Mouse (Mus musculus) kidney, embryonic 16.5 days (tissue): ENCODE results near the gene Zbed6. TPM values are rescaled to one million over a fixed set of nuclear protein-coding genes. Genes with fewer than 3 reads are reported as not detected.

Experiments used
- ATAC-seq: fragments of 200-750 bp; cut with Nextera tagmentation; 2 replicates; pipeline ENCODE4 v1.8.0; 2017; ENCODE audit warnings: moderate TSS enrichment; ENCODE audit not compliant: low FRiP score, low TSS enrichment
- H3K27ac ChIP-seq: fragments of 300-500 bp; sonication (generic); 2 replicates; pipeline ENCODE4 v1.5.1; 2014; ENCODE audit warnings: low read length
- H3K27me3 ChIP-seq: fragments of 300-500 bp; sonication (generic); 2 replicates; pipeline ENCODE4 v1.6.1; 2014; ENCODE audit warnings: low read length, control low read depth, mixed read lengths; ENCODE audit not compliant: insufficient read depth
- H3K36me3 ChIP-seq: fragments of 300-500 bp; sonication (generic); 2 replicates; pipeline ENCODE4 v1.6.1; 2014; ENCODE audit warnings: low read length, control low read depth, mixed read lengths; ENCODE audit not compliant: insufficient read depth
- H3K4me1 ChIP-seq: fragments of 300-500 bp; sonication (generic); 2 replicates; pipeline ENCODE4 v1.6.1; 2014; ENCODE audit warnings: low read length, control low read depth, mixed read lengths; ENCODE audit not compliant: insufficient read depth
- H3K4me2 ChIP-seq: fragments of 300-500 bp; sonication (generic); replicated peaks from 2 replicates; pipeline ENCODE4 v1.6.1; 2014; ENCODE audit warnings: low read depth, low read length
- H3K4me3 ChIP-seq: fragments of 300-500 bp; sonication (generic); 2 replicates; pipeline ENCODE4 v1.5.1; 2014; ENCODE audit warnings: mild to moderate bottlenecking, low read length
- H3K9ac ChIP-seq: fragments of 300-500 bp; sonication (generic); replicated peaks from 2 replicates; pipeline ENCODE4 v1.6.1; 2014; ENCODE audit warnings: low read length
- H3K9me3 ChIP-seq: fragments of 300-500 bp; sonication (generic); 2 replicates; pipeline ENCODE4 v1.6.1; 2016; ENCODE audit warnings: low read length, control low read depth
- WGBS: fragments of 180-500 bp; shearing (Covaris S2); extraction: QIAGEN DNeasy Blood & Tissue Kit; methylation state at CpG from one replicate; pipeline ENCODE4 v1.1.7; 2014; 5-methylcytosine and 5-hydroxymethylcytosine counted together
- polyA plus RNA-seq: library from polyadenylated mRNA; unstranded; fragments of >200 nt; fragmentation: Nextera tagmentation; extraction: Ambion mirVana; gene quantifications from 2 replicates; pipeline ENCODE4 v1.2.1, GENCODE M21; 2015

Zbed6 gene
- polyA plus RNA-seq, 1 experiment from 2014 or later: not detected

DNA sequence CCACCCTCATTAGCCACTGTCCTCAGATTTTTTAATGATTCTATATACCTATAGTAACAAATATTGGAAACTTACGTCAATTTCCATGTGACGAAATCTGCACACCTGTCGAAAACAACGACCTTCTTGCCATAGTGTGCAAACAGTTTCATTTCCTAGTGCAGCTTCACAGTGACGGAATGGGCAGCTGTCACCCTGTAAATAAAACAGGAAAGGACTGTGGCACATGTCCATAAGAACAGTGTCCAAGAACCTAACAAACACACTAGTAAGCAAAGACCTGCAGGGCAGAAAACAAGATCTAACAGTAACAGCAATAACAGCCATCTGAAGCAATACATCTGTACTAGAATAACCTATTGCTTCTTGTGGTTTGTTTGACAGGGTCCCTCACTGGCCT is 15.0 kb downstream of the Zbed6 start:
- WGBS: 94% methylated on average over 5 of the region's 5 CpGs
- H3K4me3 ChIP-seq: no peak overlapping the region
- no peaks in the 10 kb centered on the region for H3K9me3 ChIP-seq
- no peaks in the 10 kb centered on the region for H3K27me3 ChIP-seq
- no peaks in the 10 kb centered on the region for H3K4me1 ChIP-seq
- H3K4me2 ChIP-seq: no peak overlapping the region
- H3K27ac ChIP-seq: no peak overlapping the region
- H3K9ac ChIP-seq: no peak overlapping the region
- no peak for ATAC-seq
- peaks cover 51% of the 10 kb centered on the region for H3K36me3 ChIP-seq

DNA sequence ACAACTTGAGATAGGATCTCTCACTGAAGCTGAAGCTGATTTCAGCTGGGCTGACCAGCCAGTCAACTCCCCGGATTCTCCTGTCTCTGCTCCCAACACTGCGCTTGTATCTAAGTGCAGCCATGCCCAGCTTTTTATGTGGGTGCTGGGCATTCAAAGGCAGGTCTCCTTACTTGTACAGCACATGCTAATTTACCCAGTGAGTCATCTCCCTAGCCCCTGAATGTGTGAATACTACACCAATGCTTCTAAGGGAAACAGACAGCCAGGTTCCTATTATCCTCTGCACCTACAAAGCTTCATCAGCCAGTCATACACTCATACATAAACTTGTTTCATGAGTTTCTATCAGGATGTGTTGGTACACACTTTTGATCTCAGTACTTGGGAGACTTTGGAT is 19.5 kb downstream of the Zbed6 start:
- no peak for ATAC-seq
- Histone ChIP-seq H3K4me1 (no peaks in the 10 kb centered on the region), H3K27ac (no peak overlapping the region), H3K27me3 (no peaks in the 10 kb centered on the region), H3K4me2 (no peak overlapping the region), H3K36me3 (peaks cover 86% of the 10 kb centered on the region), H3K9me3 (no peaks in the 10 kb centered on the region), H3K9ac (no peak overlapping the region), H3K4me3 (no peak overlapping the region)
- WGBS: 87% methylated on average over 2 of the region's 2 CpGs

DNA sequence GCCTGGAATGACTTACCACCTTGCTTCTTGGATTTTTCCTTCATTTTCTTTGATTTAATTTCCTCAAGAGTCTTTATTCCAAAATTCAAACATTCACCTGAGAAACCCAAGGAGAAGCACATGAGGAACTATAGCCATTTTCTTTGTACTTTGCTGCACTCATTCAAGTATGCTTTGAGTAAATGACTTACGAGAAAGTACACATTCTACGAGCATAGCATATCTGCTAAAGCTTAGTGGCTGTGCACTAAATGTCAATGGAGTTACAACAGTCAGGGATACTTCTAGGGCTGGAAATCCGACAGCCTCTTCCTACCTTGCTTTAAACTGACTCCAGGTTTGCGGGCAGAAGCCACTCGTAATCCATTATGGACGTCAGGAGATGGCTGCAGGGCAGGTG is 22.2 kb downstream of the Zbed6 start:
- WGBS: 89% methylated on average over 6 of the region's 6 CpGs
- ATAC-seq: no peak
- H3K4me2 ChIP-seq: no peak overlapping the region

DNA sequence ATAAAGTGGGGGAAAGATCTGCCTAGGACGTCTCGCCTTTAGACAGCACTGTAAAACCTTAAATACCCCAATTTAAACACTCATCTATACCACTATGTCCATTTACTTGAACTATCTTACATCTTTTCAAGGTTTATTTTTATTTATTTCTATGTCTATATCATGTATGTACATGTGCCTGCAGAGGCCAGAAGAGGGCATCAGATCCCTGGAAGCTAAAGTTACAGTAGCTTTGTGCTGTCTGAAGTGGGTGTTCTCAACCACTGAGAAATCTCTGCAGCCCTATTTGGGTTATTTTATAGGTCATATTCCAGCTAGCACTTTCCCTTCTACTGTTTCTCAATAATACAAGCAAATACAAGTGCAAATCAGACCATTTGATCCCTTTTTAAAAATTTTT is 28.5 kb downstream of the Zbed6 start:
- no peaks in the 10 kb centered on the region for H3K27me3 ChIP-seq

More for the DNA sequence above, 22.2 kb downstream of the Zbed6 start:
- Histone ChIP-seq H3K9ac (no peak overlapping the region), H3K36me3 (peaks cover 89% of the 10 kb centered on the region), H3K27me3 (no peaks in the 10 kb centered on the region), H3K9me3 (no peaks in the 10 kb centered on the region), H3K4me1 (no peaks in the 10 kb centered on the region), H3K4me3 (no peak overlapping the region), H3K27ac (no peak overlapping the region)

DNA sequence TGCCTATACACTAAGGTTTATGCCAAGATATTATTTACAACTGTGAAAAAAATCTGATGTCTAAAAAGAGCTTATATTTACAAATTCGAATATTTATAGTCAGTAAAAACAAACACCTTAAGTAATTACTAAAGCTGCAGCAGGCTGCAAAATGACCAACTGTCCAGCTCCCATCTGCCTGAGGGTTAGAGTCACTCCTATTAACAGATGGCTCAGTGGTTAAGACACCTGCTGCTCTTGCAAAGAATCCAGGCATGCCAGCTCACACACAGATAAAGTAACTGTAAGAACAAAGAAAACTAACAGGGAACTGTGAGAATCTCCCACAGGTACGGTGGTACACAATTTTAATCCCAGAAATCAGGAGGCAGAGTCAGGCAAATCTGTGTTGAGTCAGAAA is 35.6 kb downstream of the Zbed6 start:
- WGBS: 78% methylated on average over 2 of the region's 2 CpGs

More for the DNA sequence above, 28.5 kb downstream of the Zbed6 start:
- Histone ChIP-seq H3K4me1 (no peaks in the 10 kb centered on the region), H3K9me3 (no peaks in the 10 kb centered on the region), H3K9ac (no peak overlapping the region), H3K27ac (no peak overlapping the region), H3K4me3 (no peak overlapping the region), H3K4me2 (no peak overlapping the region), H3K36me3 (peaks cover 81% of the 10 kb centered on the region)
- 81% methylated on average over 2 of the region's 2 CpGs for WGBS
- ATAC-seq: no peak

DNA sequence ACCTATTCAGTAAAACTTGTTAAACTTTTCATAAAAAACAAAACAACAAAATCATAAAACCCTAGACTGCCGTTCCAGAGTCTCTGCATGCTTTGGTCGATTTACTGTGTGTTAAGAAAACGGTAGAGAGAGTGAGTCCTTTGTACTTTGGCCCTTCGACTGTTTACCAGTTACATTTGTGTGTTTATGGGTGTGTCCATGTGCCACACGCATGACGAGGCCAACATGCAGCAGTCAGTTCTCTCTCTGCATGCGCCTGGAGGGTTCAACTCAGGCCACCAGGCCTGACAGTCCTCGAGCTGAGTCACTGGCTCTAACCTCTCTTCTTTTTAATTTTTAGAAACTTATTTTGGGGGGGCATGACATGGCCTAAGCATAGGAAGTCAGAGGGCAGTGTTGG is 42.4 kb downstream of the Zbed6 start:
- H3K27ac ChIP-seq: no peak overlapping the region
- ATAC-seq: no peak
- H3K4me1 ChIP-seq: no peaks in the 10 kb centered on the region
- no peaks in the 10 kb centered on the region for H3K27me3 ChIP-seq
- H3K4me2 ChIP-seq: no peak overlapping the region
- WGBS: 77% methylated on average over 8 of the region's 8 CpGs
- peaks cover 33% of the 10 kb centered on the region for H3K36me3 ChIP-seq
- H3K4me3 ChIP-seq: no peak overlapping the region
- no peak overlapping the region for H3K9ac ChIP-seq
- H3K9me3 ChIP-seq: no peaks in the 10 kb centered on the region

More for the DNA sequence above, 35.6 kb downstream of the Zbed6 start:
- Histone ChIP-seq H3K4me3 (no peak overlapping the region), H3K27ac (no peak overlapping the region), H3K4me1 (no peaks in the 10 kb centered on the region), H3K9ac (no peak overlapping the region), H3K9me3 (no peaks in the 10 kb centered on the region), H3K27me3 (no peaks in the 10 kb centered on the region), H3K36me3 (peaks cover 75% of the 10 kb centered on the region), H3K4me2 (no peak overlapping the region)
- ATAC-seq: no peak

DNA sequence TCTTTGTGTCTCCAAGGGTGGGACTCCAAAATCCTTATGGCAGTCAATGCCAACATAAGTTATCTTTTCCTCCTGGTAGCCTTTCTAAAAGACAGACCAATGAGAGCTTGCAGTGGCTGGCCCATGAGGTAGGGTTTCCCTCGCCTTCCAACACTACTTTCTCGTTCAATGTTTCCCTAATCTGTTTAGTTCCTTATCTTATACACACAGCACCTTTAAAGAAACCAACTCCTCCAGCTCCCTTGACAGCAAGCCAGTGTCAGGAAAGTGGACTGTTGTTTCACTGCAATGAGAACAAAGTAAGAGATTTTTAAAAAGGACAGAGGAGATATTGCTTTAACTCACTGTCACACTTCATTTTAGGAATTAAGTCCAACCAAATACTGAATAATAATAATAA is 42.8 kb downstream of the Zbed6 start:
- 75% methylated on average over 2 of the region's 2 CpGs for WGBS
- ATAC-seq: no peak

DNA sequence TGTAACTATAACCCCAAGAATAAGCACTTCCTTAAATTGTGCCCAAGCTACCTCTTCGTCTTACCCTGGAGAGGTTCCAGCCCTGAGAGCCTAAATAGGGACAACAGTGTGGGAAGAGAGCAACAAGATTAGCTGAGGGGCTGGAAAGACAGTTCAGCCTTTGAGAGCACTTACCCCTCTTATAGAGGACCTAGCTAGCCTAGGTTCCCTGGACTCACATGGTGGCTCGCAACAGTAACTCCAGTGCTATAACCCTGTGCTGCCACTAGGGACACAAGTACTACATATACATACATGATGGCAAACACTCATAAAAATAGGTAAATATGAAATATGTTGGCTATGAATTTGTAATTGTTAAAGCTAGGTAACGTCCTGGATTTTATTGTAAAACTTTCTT is 46.9 kb downstream of the Zbed6 start:
- ATAC-seq: no peak
- H3K27me3 ChIP-seq: no peaks in the 10 kb centered on the region
- no peak overlapping the region for H3K9ac ChIP-seq
- peaks cover 5% of the 10 kb centered on the region; the same call in 1 of the 2 replicates for H3K36me3 ChIP-seq
- no peak overlapping the region for H3K4me3 ChIP-seq
- no peaks in the 10 kb centered on the region for H3K9me3 ChIP-seq
- H3K27ac ChIP-seq: no peak overlapping the region
- no peak overlapping the region for H3K4me2 ChIP-seq
- peaks cover 7% of the 10 kb centered on the region; the same call in 1 of the 2 replicates for H3K4me1 ChIP-seq
- 89% methylated on average over 3 of the region's 3 CpGs for WGBS

More for the DNA sequence above, 42.8 kb downstream of the Zbed6 start:
- H3K4me1 ChIP-seq: no peaks in the 10 kb centered on the region
- H3K4me2 ChIP-seq: no peak overlapping the region
- H3K9ac ChIP-seq: no peak overlapping the region
- no peak overlapping the region for H3K4me3 ChIP-seq
- H3K27ac ChIP-seq: no peak overlapping the region
- peaks cover 30% of the 10 kb centered on the region for H3K36me3 ChIP-seq
- H3K27me3 ChIP-seq: no peaks in the 10 kb centered on the region
- H3K9me3 ChIP-seq: no peaks in the 10 kb centered on the region

DNA sequence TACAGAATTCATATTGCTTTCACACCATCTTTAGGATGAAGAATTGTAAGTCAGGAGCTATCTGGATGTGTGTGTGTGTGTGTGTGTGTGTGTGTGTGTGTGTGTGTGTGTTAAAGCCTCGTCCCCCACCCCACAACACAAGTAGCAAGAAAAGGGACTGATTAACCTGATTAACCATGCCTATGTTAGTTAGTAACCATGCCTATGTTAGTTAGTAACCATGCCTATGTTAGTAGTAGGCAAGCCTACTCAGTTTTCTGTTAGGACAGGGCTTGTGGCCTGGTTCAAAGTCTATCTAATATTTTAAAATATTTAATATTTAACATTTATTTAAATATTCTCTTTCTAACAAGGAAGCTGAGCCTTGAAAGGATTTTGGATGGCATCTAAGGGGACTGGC is 49.2 kb downstream of the Zbed6 start:
- no peak overlapping the region for H3K9ac ChIP-seq
- H3K4me2 ChIP-seq: no peak overlapping the region
- H3K27ac ChIP-seq: no peak overlapping the region
- 83% methylated on average over 1 of the region's 1 CpGs for WGBS
- H3K4me1 ChIP-seq: peaks cover 9% of the 10 kb centered on the region; the same call in 1 of the 2 replicates
- no peaks in the 10 kb centered on the region for H3K27me3 ChIP-seq
- H3K9me3 ChIP-seq: no peaks in the 10 kb centered on the region
- H3K4me3 ChIP-seq: no peak overlapping the region
- H3K36me3 ChIP-seq: peaks cover 22% of the 10 kb centered on the region
- no peak for ATAC-seq

DNA sequence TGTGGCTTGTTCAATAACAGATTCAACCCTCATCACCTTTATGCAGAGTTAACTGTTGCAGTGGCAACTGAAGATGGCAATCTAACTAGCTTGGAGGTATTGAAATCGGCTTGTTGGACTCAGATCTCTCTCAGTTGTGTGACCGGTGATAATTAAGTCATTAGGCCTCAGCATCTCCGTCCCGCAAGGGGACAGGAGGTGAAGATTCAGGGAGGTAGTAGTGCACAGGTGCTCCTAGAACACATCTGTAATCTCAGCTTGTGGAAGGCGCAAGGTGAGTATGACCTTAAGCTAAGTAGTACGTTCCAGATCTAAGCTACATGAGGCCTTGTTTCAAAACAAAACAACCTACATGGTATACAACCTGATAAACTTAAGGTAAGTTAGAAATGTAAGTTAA is 50.1 kb downstream of the Zbed6 start:
- Histone ChIP-seq H3K27me3 (no peaks in the 10 kb centered on the region), H3K36me3 (peaks cover 28% of the 10 kb centered on the region), H3K27ac (no peak overlapping the region), H3K4me3 (no peak overlapping the region), H3K4me1 (peaks cover 9% of the 10 kb centered on the region; the same call in 1 of the 2 replicates), H3K4me2 (0 out of 2 replicates have a peak overlapping the region, but pooled peaks have one; percentile 11), H3K9ac (peak overlapping the region; percentile 6; the same call in 1 of the 2 replicates), H3K9me3 (no peaks in the 10 kb centered on the region)
- ATAC-seq: peak; percentile 29
- 52% methylated on average over 6 of the region's 6 CpGs for WGBS
